Mouse (Mus musculus) right cerebral cortex, postnatal 10 days (tissue): ENCODE measurements around the gene Adam29.
A peak's percentile ranks its signal among the peaks of the same experiment; 100 is the strongest.

Experiments used
- DNase-seq, 2 experiments: peaks; one replicate each; pipeline ENCODE4 v3.0.0; 2021; ENCODE audit warnings: low spot score in 2 of 2

The Adam29 gene

DNA sequence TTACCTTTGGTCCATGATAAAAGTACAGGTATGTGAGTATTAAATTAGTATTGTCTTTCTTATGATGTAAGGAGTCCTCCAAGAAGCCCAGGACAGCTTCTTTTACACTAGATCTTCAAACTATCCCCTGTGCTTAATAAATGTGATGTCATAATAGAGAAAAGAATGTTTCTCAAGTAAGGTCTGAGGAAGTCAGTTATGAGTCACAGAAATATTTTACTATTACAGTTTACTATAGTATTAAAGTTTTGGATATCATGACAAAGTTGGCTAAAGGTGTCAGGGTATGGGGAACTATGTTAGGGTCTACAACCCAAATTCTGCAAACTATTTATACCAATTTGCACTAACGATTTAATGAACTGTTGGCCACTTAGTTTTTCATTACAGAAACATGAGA is at the start of gene Adam29:
Gene Adam29, minus strand, starts transcription at position 101 of the 400 bp plus-strand sequence.
- DNase-seq: no peak

GRCm38 (mm10) chr8:55940526-55940880 is 33.8 kb upstream of the Adam29 start:
- DNase-seq: no peak

- peak; percentile 70 to 78 for DNase-seq
Measured at GRCm38 (mm10) chr8:55939870-55940525, 33.2 kb upstream of the Adam29 start, which contains the start of gene Glra3. Gene Glra3 (plus strand): TSS chr8:55940460.
